Mouse (Mus musculus) erythroblast, embryonic 14.5 days (primary cell): ENCODE results near the gene Tmem87b.

Source experiments
- GATA1 ChIP-seq: IDR thresholded peaks from 2 replicates; pipeline ENCODE4 v1.6.1; 2012; ENCODE audit warnings: low read length, inconsistent platforms, mixed read lengths
- TAL1 ChIP-seq: IDR thresholded peaks from 3 replicates; pipeline ENCODE4 v1.6.1; 2012; ENCODE audit warnings: low read length, inconsistent platforms, mixed read lengths

- no peak for TF ChIP-seq GATA1
- TF ChIP-seq TAL1, result no peak
These were observed 2.7 kb downstream of the Tmem87b start for GRCm38 (mm10) chr2:128820631-128821030.
